Mouse (Mus musculus): ENCODE data around the gene Foxf1.

Gene Foxf1

GRCm38 (mm10) chr8:121115136-121115535 lies 30.9 kb downstream of the Foxf1 start:
- DNase-seq (ENCODE audit: low spot score), result no peak

- no peak for DNase-seq (ENCODE audit: low spot score)
Measured at GRCm38 (mm10) chr8:121115948-121116347, 31.8 kb downstream of the Foxf1 start, which contains the start of gene Foxc2. Gene Foxc2 (plus strand): TSS chr8:121116171.

DNA sequence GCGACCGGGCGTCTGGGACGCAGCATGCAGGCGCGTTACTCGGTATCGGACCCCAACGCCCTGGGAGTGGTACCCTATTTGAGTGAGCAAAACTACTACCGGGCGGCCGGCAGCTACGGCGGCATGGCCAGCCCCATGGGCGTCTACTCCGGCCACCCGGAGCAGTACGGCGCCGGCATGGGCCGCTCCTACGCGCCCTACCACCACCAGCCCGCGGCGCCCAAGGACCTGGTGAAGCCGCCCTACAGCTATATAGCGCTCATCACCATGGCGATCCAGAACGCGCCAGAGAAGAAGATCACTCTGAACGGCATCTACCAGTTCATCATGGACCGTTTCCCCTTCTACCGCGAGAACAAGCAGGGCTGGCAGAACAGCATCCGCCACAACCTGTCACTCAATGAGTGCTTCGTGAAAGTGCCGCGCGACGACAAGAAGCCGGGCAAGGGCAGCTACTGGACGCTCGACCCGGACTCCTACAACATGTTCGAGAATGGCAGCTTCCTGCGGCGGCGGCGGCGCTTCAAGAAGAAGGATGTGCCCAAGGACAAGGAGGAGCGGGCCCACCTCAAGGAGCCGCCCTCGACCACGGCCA lies 32.5 kb downstream of the Foxf1 start:
- DNase-seq (ENCODE audit: low spot score), result no peak

GRCm38 (mm10) chr8:121117186-121117651 lies 33.0 kb downstream of the Foxf1 start:
- no peak for DNase-seq (ENCODE audit: low spot score)

DNA sequence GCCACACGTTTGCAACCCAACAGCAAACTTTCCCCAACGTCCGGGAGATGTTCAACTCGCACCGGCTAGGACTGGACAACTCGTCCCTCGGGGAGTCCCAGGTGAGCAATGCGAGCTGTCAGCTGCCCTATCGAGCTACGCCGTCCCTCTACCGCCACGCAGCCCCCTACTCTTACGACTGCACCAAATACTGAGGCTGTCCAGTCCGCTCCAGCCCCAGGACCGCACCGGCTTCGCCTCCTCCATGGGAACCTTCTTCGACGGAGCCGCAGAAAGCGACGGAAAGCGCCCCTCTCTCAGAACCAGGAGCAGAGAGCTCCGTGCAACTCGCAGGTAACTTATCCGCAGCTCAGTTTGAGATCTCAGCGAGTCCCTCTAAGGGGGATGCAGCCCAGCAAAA lies 33.7 kb downstream of the Foxf1 start:
- no peak for DNase-seq (ENCODE audit: low spot score)

- no peak for DNase-seq (ENCODE audit: low spot score)
Measured at GRCm38 (mm10) chr8:121118634-121119420, 34.6 kb downstream of the Foxf1 start.

DNA sequence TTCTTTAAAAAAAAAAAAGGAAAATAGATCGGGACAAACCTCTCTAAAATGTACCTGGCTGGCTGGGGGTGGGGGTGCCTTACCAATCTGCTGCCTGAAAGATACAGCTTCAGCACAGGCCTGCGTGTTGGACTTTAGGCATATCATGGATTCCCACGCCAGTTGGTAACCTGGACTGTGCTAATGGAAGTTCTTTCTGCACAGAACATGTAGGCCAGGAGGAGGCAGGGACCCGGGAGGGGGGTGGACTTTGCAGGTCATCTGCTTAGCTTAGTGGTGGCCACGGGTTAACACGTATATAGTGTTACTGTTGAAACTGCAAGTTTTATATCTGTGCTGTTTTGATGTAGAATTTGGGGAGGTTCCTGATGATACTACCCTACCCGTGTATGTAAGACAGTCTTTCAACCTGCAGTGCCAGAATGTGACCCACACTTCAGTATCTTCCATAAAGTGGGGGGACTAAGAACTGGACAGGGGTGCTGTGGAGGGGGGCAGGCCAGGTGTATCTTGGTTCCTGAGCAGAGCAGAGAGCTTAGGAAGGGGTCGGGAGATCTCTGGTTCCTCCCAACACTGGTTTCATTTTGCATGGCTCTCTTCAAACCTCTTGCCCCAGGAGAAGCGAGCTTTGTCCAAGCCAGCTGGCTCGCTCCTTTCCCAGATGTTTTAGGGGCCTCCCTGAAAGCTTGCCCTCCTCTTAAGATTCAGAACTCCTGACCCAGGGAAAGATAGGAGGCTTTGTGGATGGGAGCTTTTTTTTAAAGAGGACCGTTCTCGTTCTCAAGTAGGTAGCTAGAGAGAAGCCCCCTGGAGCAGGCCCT lies 35.7 kb downstream of the Foxf1 start:
- no peak for DNase-seq (ENCODE audit: low spot score)

DNA sequence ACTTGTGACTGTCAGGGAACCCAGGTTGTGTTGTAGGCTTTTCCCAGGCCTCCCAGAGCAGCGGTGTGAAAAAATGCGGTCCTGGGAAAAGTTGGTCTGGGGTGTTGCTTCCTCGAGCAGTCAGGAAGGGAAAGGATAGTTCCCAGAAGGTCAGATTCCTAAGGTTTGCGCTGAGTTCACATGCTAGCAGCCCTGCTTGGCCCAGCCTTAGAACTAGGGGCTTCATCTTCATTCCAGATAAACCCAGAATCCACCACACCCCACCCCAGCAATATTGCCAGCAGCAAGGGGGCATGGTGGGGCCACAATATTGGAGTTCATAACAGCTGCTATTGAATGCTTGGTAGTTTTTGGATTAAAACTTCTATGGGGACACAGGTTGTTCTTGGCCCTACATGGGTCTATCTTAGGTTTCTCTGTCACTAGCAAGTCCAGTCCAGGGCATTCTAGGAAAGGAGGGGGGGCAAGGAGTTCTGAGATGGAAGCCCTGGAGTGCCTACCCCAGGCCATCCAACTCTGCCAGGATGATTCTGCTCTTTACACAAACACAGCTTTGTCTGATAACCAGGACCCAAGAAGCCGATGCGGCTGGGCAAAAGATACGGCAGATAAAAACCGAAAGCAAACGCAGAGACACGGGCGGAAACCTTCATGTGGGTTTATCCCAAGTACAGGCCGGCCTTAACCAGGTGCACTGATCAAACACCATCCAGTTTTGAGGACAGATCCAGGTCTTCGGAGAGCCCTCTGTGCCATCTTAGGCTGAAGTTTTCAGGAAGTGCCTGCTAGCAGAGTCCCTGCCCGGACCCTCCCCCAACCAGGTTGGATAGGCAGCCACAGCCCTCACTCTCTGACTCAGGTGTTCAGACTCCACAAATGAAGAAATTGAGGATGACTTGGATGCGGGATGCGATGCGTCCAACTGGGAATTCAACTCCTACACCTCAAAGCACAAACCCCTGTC lies 36.6 kb downstream of the Foxf1 start:
- no peak for DNase-seq (ENCODE audit: low spot score)

DNA sequence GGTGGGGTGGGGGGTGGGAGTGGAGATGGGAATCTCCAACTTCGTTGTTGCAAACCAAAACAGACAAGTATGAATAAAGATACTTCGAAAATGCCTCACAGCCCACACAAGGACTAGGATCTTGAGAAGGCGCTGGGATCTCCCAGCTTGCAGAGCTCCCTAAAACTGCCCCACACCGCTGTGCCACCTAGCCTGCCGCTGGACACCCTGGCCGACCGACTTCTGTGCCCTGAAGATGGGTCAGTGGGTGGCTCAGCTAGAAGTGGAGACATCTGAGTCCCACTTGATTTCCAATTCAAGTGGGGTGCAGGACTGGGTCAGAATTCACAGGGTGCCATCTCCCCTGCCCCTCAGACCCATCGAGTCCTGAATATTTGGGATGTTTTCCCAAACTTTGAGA lies 37.5 kb downstream of the Foxf1 start:
- no peak for DNase-seq (ENCODE audit: low spot score)

- DNase-seq (ENCODE audit: low spot score), result no peak
Measured at GRCm38 (mm10) chr8:121122368-121122767, 38.2 kb downstream of the Foxf1 start.

DNA sequence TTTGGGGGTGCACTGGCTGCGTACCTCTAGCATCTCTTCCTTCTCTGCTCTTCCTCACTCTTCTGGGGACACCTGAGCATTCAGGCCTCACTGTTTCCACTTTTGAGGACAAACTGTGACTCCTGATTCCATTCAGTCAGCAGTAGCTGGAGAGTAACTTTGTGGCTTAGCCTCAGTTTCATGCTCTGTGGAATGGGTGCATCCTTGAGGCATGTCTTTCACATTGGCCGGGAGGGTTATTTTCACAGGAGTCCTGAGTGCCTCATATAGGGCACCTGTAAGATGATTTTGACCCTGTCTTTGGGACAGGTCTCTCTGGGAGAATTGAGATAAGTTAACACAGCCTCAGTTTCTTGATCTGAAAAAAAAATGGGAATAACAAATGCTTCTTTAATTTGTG lies 38.9 kb downstream of the Foxf1 start:
- DNase-seq (ENCODE audit: low spot score), result no peak

- DNase-seq (ENCODE audit: low spot score), result no peak
Measured at GRCm38 (mm10) chr8:121124547-121125239, 40.5 kb downstream of the Foxf1 start.

- no peak for DNase-seq (ENCODE audit: low spot score)
Measured at GRCm38 (mm10) chr8:121125311-121125876, 41.2 kb downstream of the Foxf1 start.

GRCm38 (mm10) chr8:121126191-121126590 lies 42.0 kb downstream of the Foxf1 start:
- DNase-seq (ENCODE audit: low spot score), result no peak

DNA sequence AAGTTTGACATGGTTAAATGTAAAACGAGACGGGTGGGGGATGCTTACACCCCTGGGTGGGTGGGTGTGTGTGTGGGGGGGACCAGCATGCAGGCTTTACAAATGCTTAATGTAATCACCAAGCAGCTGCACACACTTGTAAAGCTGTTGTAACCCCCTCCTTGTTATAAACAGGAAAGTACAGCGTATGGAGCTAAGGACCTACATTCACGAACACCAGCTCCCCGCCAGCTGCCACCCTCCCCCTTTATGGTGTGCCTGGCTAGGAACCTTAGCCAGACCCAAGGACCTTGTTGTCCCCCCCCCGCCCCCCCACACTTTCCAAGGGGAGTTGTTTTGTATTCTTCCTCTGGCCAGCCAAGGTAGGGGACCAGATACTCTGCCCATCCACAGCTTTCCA lies 42.5 kb downstream of the Foxf1 start:
- DNase-seq (ENCODE audit: low spot score), result no peak

DNA sequence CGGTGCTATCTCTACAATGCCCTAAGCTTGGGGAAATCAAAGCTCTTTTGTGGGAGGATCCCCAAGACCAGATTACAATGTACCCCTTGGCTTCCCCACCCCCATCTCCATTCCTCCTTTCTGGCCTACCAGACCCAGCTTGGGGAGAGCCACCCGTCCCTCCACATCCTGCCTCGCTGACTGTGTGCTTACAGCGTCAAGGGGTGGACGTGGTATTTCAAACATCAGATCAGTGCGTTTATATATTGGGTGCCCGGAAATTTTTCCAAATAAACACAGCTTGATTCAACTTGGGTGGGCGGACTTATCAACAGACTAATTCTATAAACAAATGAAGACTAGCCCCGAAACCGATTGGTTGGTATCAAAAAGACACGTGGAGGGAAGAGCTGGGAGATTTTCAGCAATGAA lies 43.1 kb downstream of the Foxf1 start:
- no peak for DNase-seq (ENCODE audit: low spot score)

GRCm38 (mm10) chr8:121127756-121128375 lies 43.7 kb downstream of the Foxf1 start, which contains the start of gene Foxl1:
Gene Foxl1 (plus strand): TSS chr8:121127940.
- no peak for DNase-seq (ENCODE audit: low spot score)

GRCm38 (mm10) chr8:121128531-121129264 lies 44.5 kb downstream of the Foxf1 start:
- DNase-seq (ENCODE audit: low spot score), result no peak

- DNase-seq (ENCODE audit: low spot score), result no peak
Measured at GRCm38 (mm10) chr8:121129265-121129940, 45.2 kb downstream of the Foxf1 start.
